Mouse (Mus musculus) G1E (cell line): ENCODE measurements at regions not wholly inside any gene's neighbourhood (a gene's known extent, or its start where the extent isn't known, plus 50 kb on each side); places are given as distances from the start of the nearest gene placed in this dataset.
A peak's percentile ranks its signal among the peaks of the same experiment; 100 is the strongest.

Experiments
- ATAC-seq: 2 replicates; pipeline ENCODE4 v1.8.0; 2016; ENCODE audit warnings: mild to moderate bottlenecking; ENCODE audit not compliant: insufficient number of reproducible peaks, poor library complexity, low FRiP score, severe bottlenecking; ENCODE audit errors: extremely low read depth
- DNase-seq: peaks from one replicate; pipeline ENCODE4 v3.0.0; 2012; ENCODE audit warnings: low spot score
- H3K27me3 ChIP-seq: 2 replicates; pipeline ENCODE4 v1.6.1; 2012; ENCODE audit warnings: mild to moderate bottlenecking, low read length, inconsistent platforms; ENCODE audit not compliant: insufficient read depth
- H3K36me3 ChIP-seq: replicated peaks from 2 replicates; pipeline ENCODE3; 2012; ENCODE audit warnings: mild to moderate bottlenecking, inconsistent platforms
- H3K4me1 ChIP-seq: 2 replicates; pipeline ENCODE4 v1.6.1; 2012; ENCODE audit warnings: low read depth, low read length, inconsistent platforms, mixed read lengths; ENCODE audit not compliant: insufficient read depth
- H3K4me3 ChIP-seq: 2 replicates; pipeline ENCODE4 v1.5.1; 2012; ENCODE audit warnings: low read depth, mild to moderate bottlenecking, inconsistent platforms, low read length, moderate library complexity, mixed read lengths
- H3K9me3 ChIP-seq: replicated peaks from 2 replicates; pipeline ENCODE4 v1.6.1; 2012; ENCODE audit warnings: inconsistent platforms
- CTCF ChIP-seq: IDR thresholded peaks from 2 replicates; pipeline ENCODE4 v1.5.1; 2012; ENCODE audit warnings: low read depth, low read length, inconsistent platforms, mixed read lengths
- GATA1 ChIP-seq: IDR thresholded peaks from 2 replicates; pipeline ENCODE4 v1.6.1; 2012; ENCODE audit warnings: borderline replicate concordance, low read length, inconsistent platforms, mixed read lengths
- GATA2 ChIP-seq: IDR thresholded peaks from 2 replicates; pipeline ENCODE4 v1.6.1; 2012; ENCODE audit warnings: low read depth, low read length, inconsistent platforms, borderline replicate concordance
- POLR2AphosphoS5 ChIP-seq: IDR thresholded peaks from 2 replicates; pipeline ENCODE4 v1.6.1; 2012; ENCODE audit warnings: low read depth, low read length, inconsistent platforms; ENCODE audit not compliant: insufficient replicate concordance
- TAL1 ChIP-seq: conservative IDR thresholded peaks from 2 replicates; pipeline ENCODE4 v1.6.1; 2012; ENCODE audit warnings: low read depth, low read length, inconsistent platforms, mixed read lengths

GRCm38 (mm10) chr15:103102068-103102840, 64.6 kb downstream of the Smug1 start:
- no peaks in the 10 kb centered on the region for H3K9me3 ChIP-seq
- DNase-seq (peak; percentile 81), ATAC-seq (peak; percentile 81)
- H3K36me3 ChIP-seq: peaks cover 32% of the 10 kb centered on the region
- H3K27me3 ChIP-seq: no peaks in the 10 kb centered on the region
- peaks cover 39% of the 10 kb centered on the region for H3K4me1 ChIP-seq
- TF ChIP-seq POLR2AphosphoS5 (no peak), CTCF (no peak), GATA1 (no peak), TAL1 (no peak), GATA2 (no peak)
- peak overlapping the region; percentile 71 for H3K4me3 ChIP-seq

- DNase-seq (no peak), ATAC-seq (no peak)
- Histone ChIP-seq H3K27me3 (no peaks in the 10 kb centered on the region), H3K4me1 (peaks cover 45% of the 10 kb centered on the region), H3K36me3 (peaks cover 42% of the 10 kb centered on the region), H3K9me3 (no peaks in the 10 kb centered on the region), H3K4me3 (no peak overlapping the region; the same call in 1 of the 2 replicates)
- TF ChIP-seq TAL1 (no peak), GATA1 (no peak), GATA2 (no peak), POLR2AphosphoS5 (no peak), CTCF (no peak)
Observed at GRCm38 (mm10) chr15:103100121-103100520, 66.8 kb downstream of the Smug1 start.

- H3K9me3 ChIP-seq: no peaks in the 10 kb centered on the region; the same call in 1 of the 2 replicates
- no peak overlapping the region for H3K4me3 ChIP-seq
- no peak for DNase-seq
- H3K27me3 ChIP-seq: no peaks in the 10 kb centered on the region
- peaks cover 7% of the 10 kb centered on the region; the same call in 1 of the 2 replicates for H3K4me1 ChIP-seq
- peaks cover 71% of the 10 kb centered on the region for H3K36me3 ChIP-seq
- TF ChIP-seq GATA1 (no peak), POLR2AphosphoS5 (no peak), TAL1 (no peak), GATA2 (no peak), CTCF (no peak)
- ATAC-seq: no peak
Observed at GRCm38 (mm10) chr15:103094457-103094856, 72.4 kb downstream of the Smug1 start.

- no peaks in the 10 kb centered on the region for H3K27me3 ChIP-seq
- no peak for DNase-seq
- peaks cover 7% of the 10 kb centered on the region; the same call in 1 of the 2 replicates for H3K4me1 ChIP-seq
- ATAC-seq: no peak
- no peak overlapping the region for H3K4me3 ChIP-seq
- H3K36me3 ChIP-seq: peaks cover 65% of the 10 kb centered on the region
- TF ChIP-seq POLR2AphosphoS5 (no peak), CTCF (no peak), GATA1 (no peak), TAL1 (no peak), GATA2 (no peak)
- H3K9me3 ChIP-seq: no peaks in the 10 kb centered on the region; the same call in 1 of the 2 replicates
Observed at GRCm38 (mm10) chr15:103093655-103094054, 73.2 kb downstream of the Smug1 start.

GRCm38 (mm10) chr15:103092496-103092895, 73.8 kb downstream of the Hoxc4 start:
- H3K27me3 ChIP-seq: no peaks in the 10 kb centered on the region

GRCm38 (mm10) chr15:103090280-103091164, 71.8 kb downstream of the Hoxc4 start:
- Histone ChIP-seq H3K27me3 (no peaks in the 10 kb centered on the region; the same call in 1 of the 2 replicates), H3K9me3 (peaks cover 5% of the 10 kb centered on the region; the same call in 1 of the 2 replicates), H3K4me1 (peaks cover 24% of the 10 kb centered on the region), H3K4me3 (no peak overlapping the region), H3K36me3 (peaks cover 37% of the 10 kb centered on the region)
- DNase-seq (no peak), ATAC-seq (no peak)
- TF ChIP-seq CTCF (no peak), TAL1 (no peak), GATA2 (no peak), POLR2AphosphoS5 (no peak), GATA1 (no peak)

More at GRCm38 (mm10) chr15:103092496-103092895, 73.8 kb downstream of the Hoxc4 start:
- DNase-seq (no peak), ATAC-seq (no peak)
- Histone ChIP-seq H3K4me3 (no peak overlapping the region), H3K36me3 (peaks cover 55% of the 10 kb centered on the region), H3K4me1 (peaks cover 12% of the 10 kb centered on the region; the same call in 1 of the 2 replicates), H3K9me3 (no peaks in the 10 kb centered on the region; the same call in 1 of the 2 replicates)
- TF ChIP-seq TAL1 (no peak), POLR2AphosphoS5 (no peak), CTCF (peak; percentile 27; the same call in 1 of the 2 replicates), GATA2 (no peak), GATA1 (no peak)
